Mouse (Mus musculus) liver, embryonic 15.5 days (tissue): ENCODE measurements around the gene Fam163b. TPM values are rescaled to one million over a fixed set of nuclear protein-coding genes. Genes with fewer than 3 reads are reported as not detected.

Experiments
- ATAC-seq: fragments of 200-750 bp; cut with Nextera tagmentation; 2 replicates; pipeline ENCODE4 v1.8.0; 2017; ENCODE audit warnings: moderate number of reproducible peaks, mild to moderate bottlenecking, moderate library complexity; ENCODE audit not compliant: insufficient read depth
- H3K27ac ChIP-seq: fragments of 300-500 bp; sonication (generic); replicated peaks from 2 replicates; pipeline ENCODE4 v1.5.1; 2015; ENCODE audit warnings: mild to moderate bottlenecking, inconsistent platforms
- H3K27me3 ChIP-seq: fragments of 300-500 bp; sonication (generic); 2 replicates; pipeline ENCODE4 v1.6.1; 2015; ENCODE audit warnings: mild to moderate bottlenecking, inconsistent platforms
- H3K36me3 ChIP-seq: fragments of 300-500 bp; sonication (generic); replicated peaks from 2 replicates; pipeline ENCODE4 v1.6.1; 2015; ENCODE audit warnings: moderate library complexity, mild to moderate bottlenecking, inconsistent platforms
- H3K4me1 ChIP-seq: fragments of 300-500 bp; sonication (generic); replicated peaks from 2 replicates; pipeline ENCODE4 v1.6.1; 2015; ENCODE audit warnings: inconsistent platforms
- H3K4me2 ChIP-seq: fragments of 300-500 bp; sonication (generic); 2 replicates; pipeline ENCODE4 v1.6.1; 2015; ENCODE audit warnings: moderate library complexity, mild to moderate bottlenecking, inconsistent platforms
- H3K4me3 ChIP-seq: fragments of 300-500 bp; sonication (generic); replicated peaks from 2 replicates; pipeline ENCODE4 v1.5.1; 2015; ENCODE audit warnings: mild to moderate bottlenecking, inconsistent platforms
- H3K9ac ChIP-seq: fragments of 300-500 bp; sonication (generic); 2 replicates; pipeline ENCODE4 v1.6.1; 2015; ENCODE audit warnings: moderate library complexity, mild to moderate bottlenecking, inconsistent platforms
- H3K9me3 ChIP-seq: fragments of 300-500 bp; sonication (generic); replicated peaks from 2 replicates; pipeline ENCODE4 v1.6.1; 2016; ENCODE audit warnings: inconsistent platforms
- WGBS: fragments of 180-500 bp; shearing (Covaris S2); methylation state at CpG from one replicate; pipeline ENCODE4 v1.1.7; 2015; ENCODE audit warnings: mixed read lengths; ENCODE audit not compliant: insufficient replicate concordance; 5-methylcytosine and 5-hydroxymethylcytosine counted together
- polyA plus RNA-seq: library from polyadenylated mRNA; unstranded; fragments of >200 nt; fragmentation: Nextera tagmentation; extraction: Ambion mirVana; gene quantifications from 2 replicates; pipeline ENCODE4 v1.2.1, GENCODE M21; 2015

The Fam163b gene
- polyA plus RNA-seq, 1 experiment from 2014 or later = not detected

DNA sequence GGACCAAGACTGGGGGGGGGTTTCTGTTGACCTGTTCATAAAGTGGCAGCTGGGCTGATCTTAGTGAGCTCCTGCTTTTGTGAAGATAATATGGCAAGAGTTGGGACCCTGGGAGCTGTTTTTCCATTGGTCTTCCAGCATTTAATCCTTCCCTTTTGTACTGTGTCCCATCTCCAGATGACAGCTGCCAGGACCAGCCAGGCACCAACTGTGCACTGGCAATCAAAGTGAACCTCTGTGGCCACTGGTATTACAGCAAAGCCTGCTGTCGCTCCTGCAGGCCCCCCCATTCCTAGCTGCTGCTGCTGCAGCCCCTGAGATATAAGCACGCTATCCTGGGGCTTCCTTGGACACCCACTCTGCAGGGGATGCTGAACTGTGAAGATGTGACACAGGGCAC lies 34.1 kb downstream of the Fam163b start:
- no peaks in the 10 kb centered on the region for H3K4me1 ChIP-seq
- WGBS = 56% methylated on average over 2 of the region's 2 CpGs
- no peak for ATAC-seq
- no peaks in the 10 kb centered on the region for H3K36me3 ChIP-seq
- H3K27me3 ChIP-seq = no peaks in the 10 kb centered on the region; the same call in 1 of the 2 replicates
- H3K9ac ChIP-seq = no peak overlapping the region
- no peak overlapping the region for H3K4me2 ChIP-seq
- H3K27ac ChIP-seq = no peak overlapping the region
- H3K9me3 ChIP-seq = no peaks in the 10 kb centered on the region
- H3K4me3 ChIP-seq = no peak overlapping the region

DNA sequence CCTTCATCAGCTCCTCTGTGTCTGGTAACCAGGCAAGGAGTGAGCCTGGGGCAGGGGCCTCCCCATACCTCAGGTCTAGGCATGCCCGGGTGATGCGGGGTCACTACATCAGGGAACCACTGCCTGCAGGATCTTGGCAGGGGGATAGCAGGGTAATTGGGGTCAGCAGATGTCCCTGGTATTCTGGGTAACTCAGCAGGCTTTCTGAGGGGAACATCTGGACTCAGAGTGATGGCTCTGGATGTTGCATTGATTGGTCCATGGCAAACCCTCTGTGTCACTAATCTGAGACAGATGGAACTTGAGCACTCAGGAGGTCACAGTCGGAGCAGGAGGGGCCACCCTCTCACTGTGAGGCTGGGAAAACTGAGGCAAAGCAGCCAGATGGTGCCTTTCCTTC lies 35.5 kb downstream of the Fam163b start:
- no peak for ATAC-seq
- WGBS = 44% methylated on average over 3 of the region's 3 CpGs
- Histone ChIP-seq H3K4me1 (no peaks in the 10 kb centered on the region), H3K36me3 (no peaks in the 10 kb centered on the region), H3K9me3 (no peaks in the 10 kb centered on the region), H3K27ac (no peak overlapping the region), H3K4me2 (no peak overlapping the region), H3K4me3 (no peak overlapping the region), H3K27me3 (no peaks in the 10 kb centered on the region; the same call in 1 of the 2 replicates), H3K9ac (no peak overlapping the region)

DNA sequence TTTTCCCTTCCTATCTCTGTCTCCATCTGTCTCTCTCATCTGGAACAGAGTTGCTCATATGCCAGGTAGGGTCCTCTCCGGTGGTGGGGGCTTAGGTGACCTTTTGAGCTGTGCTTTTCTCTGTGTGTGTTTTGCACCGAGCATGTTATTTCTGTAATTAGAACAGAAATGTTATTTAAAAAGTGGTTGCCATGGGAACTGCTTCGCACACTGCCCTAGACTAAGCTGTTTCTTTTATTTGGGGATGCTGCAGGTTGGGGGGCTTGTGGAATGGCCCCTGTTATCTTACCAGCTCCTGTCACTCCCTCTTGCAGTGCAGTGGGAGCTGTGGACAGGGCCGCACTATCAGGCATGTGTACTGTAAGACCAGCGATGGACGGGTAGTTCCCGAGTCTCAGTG lies 38.7 kb downstream of the Fam163b start:
- Histone ChIP-seq H3K36me3 (no peaks in the 10 kb centered on the region), H3K27me3 (no peaks in the 10 kb centered on the region; the same call in 1 of the 2 replicates), H3K9ac (no peak overlapping the region), H3K4me3 (no peak overlapping the region), H3K4me1 (no peaks in the 10 kb centered on the region), H3K9me3 (no peaks in the 10 kb centered on the region), H3K27ac (no peak overlapping the region), H3K4me2 (no peak overlapping the region)
- 65% methylated on average over 7 of the region's 7 CpGs for WGBS
- no peak for ATAC-seq

DNA sequence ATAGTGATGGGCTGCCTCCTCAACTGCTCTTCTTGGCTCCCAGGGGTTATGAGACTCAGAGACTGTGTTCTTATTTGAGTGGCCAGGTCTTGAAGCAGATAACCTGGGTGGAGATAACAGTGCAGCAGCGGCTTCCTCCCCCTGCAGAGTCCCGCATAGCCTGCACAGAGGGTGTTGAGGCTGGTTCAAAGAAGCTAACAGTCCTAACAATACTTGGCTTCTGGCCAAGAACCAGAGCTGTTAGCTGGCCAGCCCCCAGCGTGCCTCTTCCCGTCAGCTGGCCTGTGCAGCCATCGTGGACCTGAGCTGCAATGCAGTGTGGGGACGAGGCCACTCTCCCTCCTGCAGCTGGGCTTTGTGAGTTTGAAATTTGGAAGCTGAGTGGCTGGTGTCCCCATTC lies 44.5 kb downstream of the Fam163b start:
- H3K36me3 ChIP-seq = no peaks in the 10 kb centered on the region
- H3K27ac ChIP-seq = no peak overlapping the region
- H3K4me3 ChIP-seq = no peak overlapping the region
- no peak overlapping the region for H3K4me2 ChIP-seq
- 14% methylated on average over 6 of the region's 6 CpGs for WGBS
- no peaks in the 10 kb centered on the region; the same call in 1 of the 2 replicates for H3K4me1 ChIP-seq
- no peak for ATAC-seq
- no peaks in the 10 kb centered on the region; the same call in 1 of the 2 replicates for H3K27me3 ChIP-seq
- no peak overlapping the region for H3K9ac ChIP-seq
- no peaks in the 10 kb centered on the region for H3K9me3 ChIP-seq

DNA sequence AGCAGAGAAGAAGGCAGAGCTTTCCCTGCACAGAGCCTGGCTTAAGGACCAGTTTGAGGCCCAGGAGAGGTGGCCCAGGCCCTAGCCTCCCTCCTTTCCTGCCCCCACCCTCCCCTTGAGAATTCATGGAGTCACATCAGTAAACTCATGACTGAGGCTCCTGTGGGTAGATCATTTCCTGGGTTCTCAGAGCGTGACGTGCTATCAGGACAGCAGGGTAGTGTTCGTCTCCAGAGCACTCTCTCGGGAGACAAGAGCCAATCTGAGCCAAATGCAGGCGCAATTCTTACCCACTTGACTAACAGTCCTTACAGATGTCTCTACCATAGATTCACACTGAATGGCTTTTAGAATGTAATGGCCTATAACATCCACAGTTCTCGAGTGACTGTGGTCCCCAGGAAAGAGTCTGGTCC lies 45.0 kb downstream of the Fam163b start:
- Histone ChIP-seq H3K4me2 (no peak overlapping the region), H3K9ac (no peak overlapping the region), H3K27me3 (no peaks in the 10 kb centered on the region; the same call in 1 of the 2 replicates), H3K36me3 (no peaks in the 10 kb centered on the region), H3K4me1 (no peaks in the 10 kb centered on the region; the same call in 1 of the 2 replicates), H3K9me3 (no peaks in the 10 kb centered on the region), H3K4me3 (no peak overlapping the region), H3K27ac (no peak overlapping the region)
- 35% methylated on average over 6 of the region's 6 CpGs for WGBS
- no peak for ATAC-seq

DNA sequence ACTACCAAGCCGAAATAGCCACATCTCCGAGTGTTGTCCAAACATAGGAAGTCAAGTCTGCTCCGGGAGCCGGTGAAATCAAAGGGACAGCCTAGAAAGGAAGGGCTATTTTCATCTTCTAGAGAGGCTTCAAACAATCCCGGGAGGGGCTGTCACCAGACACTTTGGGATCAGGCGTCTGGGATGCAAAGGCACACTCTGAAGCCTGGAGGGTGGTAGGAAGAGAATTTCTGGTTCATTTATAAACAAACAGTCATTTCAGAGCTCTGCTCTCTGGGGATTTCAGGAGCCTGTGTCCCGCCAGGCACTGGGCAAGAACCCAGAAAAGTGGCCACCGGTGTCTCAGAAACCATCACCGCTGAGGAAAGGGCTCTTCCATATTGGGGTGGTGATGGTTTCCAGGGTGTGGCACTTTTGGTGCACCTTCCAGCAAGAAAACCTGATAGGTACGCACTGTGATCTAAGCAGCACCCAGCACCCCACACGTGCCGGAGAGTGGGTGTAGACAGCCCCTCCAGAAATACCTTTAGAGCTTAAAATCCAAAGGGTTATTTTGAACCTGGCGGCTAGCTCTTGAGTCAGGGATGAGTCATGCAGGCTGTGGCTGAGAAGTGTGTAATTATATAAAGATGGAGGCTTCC lies 45.8 kb downstream of the Fam163b start:
- no peaks in the 10 kb centered on the region for H3K36me3 ChIP-seq
- H3K9me3 ChIP-seq = no peaks in the 10 kb centered on the region
- H3K4me1 ChIP-seq = no peaks in the 10 kb centered on the region; the same call in 1 of the 2 replicates
- H3K9ac ChIP-seq = no peak overlapping the region
- H3K4me2 ChIP-seq = no peak overlapping the region
- WGBS = 42% methylated on average over 13 of the region's 13 CpGs
- H3K4me3 ChIP-seq = no peak overlapping the region
- H3K27ac ChIP-seq = no peak overlapping the region
- H3K27me3 ChIP-seq = no peaks in the 10 kb centered on the region; the same call in 1 of the 2 replicates
- no peak for ATAC-seq

DNA sequence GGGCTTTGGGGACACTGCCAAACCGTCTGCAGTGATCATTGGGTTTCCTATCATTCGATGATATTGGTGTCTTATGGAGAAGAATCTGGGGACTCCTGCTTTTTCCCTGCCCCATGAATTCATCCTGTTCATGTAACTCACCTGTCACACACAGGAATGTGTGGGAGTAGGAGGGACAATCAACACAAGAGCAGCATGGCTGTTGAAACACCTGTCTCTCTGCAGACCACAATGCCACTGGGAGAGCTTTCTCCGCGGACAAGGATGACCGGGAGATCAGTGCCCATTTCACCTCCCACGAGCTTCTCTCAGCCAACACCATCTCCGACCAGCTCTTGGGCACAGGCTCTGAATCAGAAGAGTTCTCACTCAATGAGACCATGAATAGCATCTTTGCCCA lies 47.1 kb downstream of the Fam163b start:
- Histone ChIP-seq H3K9me3 (no peaks in the 10 kb centered on the region), H3K4me1 (no peaks in the 10 kb centered on the region; the same call in 1 of the 2 replicates), H3K9ac (no peak overlapping the region), H3K27ac (no peak overlapping the region), H3K36me3 (no peaks in the 10 kb centered on the region), H3K27me3 (no peaks in the 10 kb centered on the region; the same call in 1 of the 2 replicates), H3K4me2 (no peak overlapping the region), H3K4me3 (no peak overlapping the region)
- no peak for ATAC-seq
- WGBS = 71% methylated on average over 7 of the region's 7 CpGs

DNA sequence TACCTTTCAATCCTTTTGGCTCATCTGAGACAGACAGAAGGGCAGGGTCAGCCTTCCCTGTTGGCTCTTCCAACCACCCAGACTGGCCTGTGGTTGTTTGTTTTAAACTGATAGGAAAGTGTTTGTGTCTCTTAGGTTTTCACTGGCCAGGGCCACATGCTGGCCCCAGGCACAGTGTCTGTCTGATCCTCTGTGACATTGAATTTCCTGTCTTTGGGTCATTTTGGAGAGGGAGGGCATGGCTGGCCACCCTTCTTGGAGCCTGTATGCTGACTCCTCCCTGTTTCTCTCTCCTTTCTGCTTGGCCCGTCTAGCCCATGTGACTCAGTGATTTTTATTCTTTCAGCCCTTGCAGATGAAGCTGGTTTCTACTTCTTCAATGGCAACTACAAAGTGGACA lies 53.1 kb downstream of the Fam163b start:
- Histone ChIP-seq H3K4me2 (no peak overlapping the region), H3K27me3 (no peaks in the 10 kb centered on the region; the same call in 1 of the 2 replicates), H3K27ac (no peak overlapping the region), H3K4me1 (no peaks in the 10 kb centered on the region), H3K4me3 (no peak overlapping the region), H3K9ac (no peak overlapping the region), H3K9me3 (no peaks in the 10 kb centered on the region), H3K36me3 (no peaks in the 10 kb centered on the region)
- ATAC-seq = no peak
- WGBS = 30% methylated on average over 1 of the region's 1 CpGs

DNA sequence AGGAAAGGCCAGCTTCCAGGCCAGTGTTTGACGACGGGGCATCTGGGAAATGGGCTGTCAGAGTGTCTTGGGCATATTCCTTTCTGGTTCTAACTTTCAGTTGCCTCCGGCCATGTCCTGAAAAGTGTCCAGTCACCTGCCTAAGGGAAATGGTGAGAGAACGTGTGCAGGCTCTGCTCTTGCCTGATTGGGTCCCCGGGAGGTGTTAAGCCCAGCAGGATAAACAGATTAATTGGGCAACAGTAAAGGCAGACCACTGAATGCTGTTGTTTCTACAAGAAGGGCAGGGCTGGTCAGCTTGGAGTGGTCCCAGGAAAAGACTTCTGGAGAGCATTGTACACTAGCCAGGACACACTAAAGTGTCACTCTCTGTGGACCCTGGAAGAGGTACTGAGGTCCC lies 53.6 kb downstream of the Fam163b start:
- no peak for ATAC-seq
- no peak overlapping the region for H3K27ac ChIP-seq
- H3K4me2 ChIP-seq = no peak overlapping the region
- WGBS = 46% methylated on average over 5 of the region's 5 CpGs
- H3K4me1 ChIP-seq = no peaks in the 10 kb centered on the region
- H3K36me3 ChIP-seq = no peaks in the 10 kb centered on the region
- no peaks in the 10 kb centered on the region; the same call in 1 of the 2 replicates for H3K27me3 ChIP-seq
- H3K9ac ChIP-seq = no peak overlapping the region
- H3K4me3 ChIP-seq = no peak overlapping the region
- no peaks in the 10 kb centered on the region for H3K9me3 ChIP-seq

DNA sequence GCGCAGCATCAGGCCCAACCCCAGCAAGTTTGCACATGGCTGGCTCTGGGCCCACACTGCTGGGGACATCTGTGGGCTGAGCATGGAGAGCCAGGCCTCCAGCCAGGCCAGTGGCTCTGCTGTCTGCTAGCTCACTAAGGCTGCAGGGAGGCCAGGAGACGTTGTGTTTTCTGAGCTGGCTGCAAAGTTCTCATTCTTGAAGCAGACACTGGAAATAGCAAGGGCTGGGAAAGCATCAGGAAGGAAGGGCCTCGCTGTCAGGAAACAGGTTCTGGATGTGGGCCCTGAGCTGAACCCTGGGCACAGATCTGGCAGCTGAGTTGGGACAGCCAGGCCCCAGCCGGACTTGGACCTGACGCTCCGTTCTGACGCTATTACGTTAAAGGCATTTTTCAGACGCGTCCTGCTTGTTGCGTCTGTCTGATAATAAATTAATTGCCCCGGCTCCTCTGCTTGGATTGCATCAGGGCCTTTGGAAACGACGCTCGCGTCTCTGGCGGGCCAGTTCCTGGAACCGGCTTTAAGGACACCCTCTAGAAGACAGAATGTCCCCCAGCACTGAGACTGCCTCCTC lies 54.1 kb downstream of the Fam163b start:
- Histone ChIP-seq H3K9ac (no peak overlapping the region), H3K36me3 (no peaks in the 10 kb centered on the region), H3K4me2 (no peak overlapping the region), H3K27me3 (no peaks in the 10 kb centered on the region), H3K4me1 (no peaks in the 10 kb centered on the region), H3K9me3 (no peaks in the 10 kb centered on the region), H3K27ac (peak overlapping the region; percentile 9; the same call in 1 of the 2 replicates), H3K4me3 (no peak overlapping the region)
- WGBS = 24% methylated on average over 18 of the region's 18 CpGs
- ATAC-seq = no peak

DNA sequence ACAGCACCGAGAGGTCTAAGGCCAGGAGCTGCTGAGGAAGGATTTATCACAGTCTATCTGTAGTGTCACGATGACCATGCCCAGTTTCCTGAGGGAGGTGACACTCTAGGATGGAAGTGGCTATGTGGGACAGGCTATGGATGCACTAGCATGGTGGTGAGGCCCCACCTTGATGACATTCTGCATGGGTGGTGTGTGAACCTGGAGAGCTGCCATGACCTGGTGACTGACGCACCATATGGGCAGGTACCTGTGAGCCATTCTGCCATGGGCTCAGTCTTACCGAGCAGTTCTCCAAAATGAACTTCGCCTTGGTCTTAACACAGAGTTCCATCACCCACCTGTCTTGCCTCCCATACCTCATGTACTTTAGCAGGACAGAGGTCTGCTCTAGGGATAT lies 54.7 kb downstream of the Fam163b start:
- H3K4me1 ChIP-seq = no peaks in the 10 kb centered on the region
- H3K36me3 ChIP-seq = no peaks in the 10 kb centered on the region
- no peaks in the 10 kb centered on the region for H3K9me3 ChIP-seq
- no peak overlapping the region for H3K4me3 ChIP-seq
- H3K27me3 ChIP-seq = no peaks in the 10 kb centered on the region
- ATAC-seq = no peak
- 56% methylated on average over 5 of the region's 5 CpGs for WGBS
- H3K4me2 ChIP-seq = no peak overlapping the region
- no peak overlapping the region for H3K27ac ChIP-seq
- no peak overlapping the region for H3K9ac ChIP-seq
